Mouse (Mus musculus): Measurements from ENCODE around the gene Dram2. TPM values are rescaled to one million over a fixed set of nuclear protein-coding genes. Genes with fewer than 3 reads are reported as not detected.

Dram2 gene
- total RNA-seq (2014; rRNA removed) (32.5 and 50.0 TPM in 2 replicates), polyA plus RNA-seq (2015; fragmentation: Nextera tagmentation; extraction: Ambion mirVana) (70.3 and 78.4 TPM in 2 replicates)

GRCm38 (mm10) chr3:106547171-106547923 is at the start of gene Dram2, which contains the start of gene Cept1:
Dram2 (plus strand) TSS chr3:106547798.
Cept1 (minus strand) TSS chr3:106547802.
- WGBS = 2% methylated on average over 61 of the region's 63 CpGs
- ATAC-seq = peak; percentile 96

GRCm38 (mm10) chr3:106500510-106500909 is 47.1 kb upstream of the Dram2 start:
- H3K27me3 ChIP-seq (ENCODE audit: insufficient read depth, low read length) = no peaks in the 10 kb centered on the region
- no peak overlapping the region for H3K27ac ChIP-seq (ENCODE audit: low read depth, low read length)
- H3K36me3 ChIP-seq (ENCODE audit: insufficient read depth) = peaks cover 25% of the 10 kb centered on the region
- no peaks in the 10 kb centered on the region for H3K4me1 ChIP-seq (ENCODE audit: insufficient read depth)
- no peak for ATAC-seq
- no peak for TF ChIP-seq CTCF (IDR thresholded peaks at IDR 0.05; ENCODE audit: low read depth)
- no peaks in the 10 kb centered on the region for H3K9me3 ChIP-seq (ENCODE audit: low read length)
- no peak overlapping the region for H3K4me2 ChIP-seq (ENCODE audit: low read depth)
- no peak for DNase-seq
- no peak overlapping the region for H3K9ac ChIP-seq
- WGBS = 87% methylated on average over 2 of the region's 2 CpGs
- no peak overlapping the region for H3K4me3 ChIP-seq (ENCODE audit: low read depth, low read length)

More at GRCm38 (mm10) chr3:106547171-106547923, at the start of gene Dram2, which contains the start of gene Cept1:
- Histone ChIP-seq H3K27me3 (ENCODE audit: insufficient read depth, low read length) (no peaks in the 10 kb centered on the region), H3K9ac (peak within 1 kb of the TSS; percentile 83), H3K4me1 (ENCODE audit: insufficient read depth) (peaks cover 12% of the 10 kb centered on the region; the same call in 1 of the 2 replicates), H3K36me3 (ENCODE audit: insufficient read depth) (peaks cover 4% of the 10 kb centered on the region), H3K4me3 (ENCODE audit: low read depth, low read length) (peak within 1 kb of the TSS; percentile 82), H3K27ac (ENCODE audit: low read depth, low read length) (peak within 1 kb of the TSS; percentile 95), H3K4me2 (ENCODE audit: low read depth) (peak within 1 kb of the TSS; percentile 60), H3K9me3 (ENCODE audit: low read length) (no peaks in the 10 kb centered on the region)
- TF ChIP-seq CTCF (IDR thresholded peaks at IDR 0.05; ENCODE audit: low read depth) = no peak
- peak; percentile 96 for DNase-seq

GRCm38 (mm10) chr3:106502892-106503291 is 44.7 kb upstream of the Dram2 start:
- no peak for ATAC-seq
- WGBS = 95% methylated on average over 2 of the region's 2 CpGs

DNA sequence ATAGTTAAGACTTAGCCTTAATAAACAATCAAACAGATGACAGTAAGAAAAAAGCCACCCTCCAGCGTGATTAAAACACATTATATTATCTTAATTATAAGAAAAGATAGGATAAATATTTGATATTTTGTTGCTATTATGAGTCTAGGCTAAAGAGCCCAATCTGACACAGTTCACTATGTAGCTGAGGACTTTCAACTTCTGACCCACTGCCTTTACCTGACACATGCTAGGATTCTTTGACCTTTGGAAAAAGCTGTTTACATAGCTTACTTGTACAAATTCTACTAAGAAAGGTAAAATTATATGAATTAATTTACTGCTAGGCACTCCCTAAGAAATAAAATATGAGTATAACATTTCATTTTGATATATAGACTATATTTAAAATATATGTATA is 36.9 kb upstream of the Dram2 start:
- Histone ChIP-seq H3K4me2 (ENCODE audit: low read depth) (no peak overlapping the region), H3K9ac (no peak overlapping the region), H3K36me3 (ENCODE audit: insufficient read depth) (no peaks in the 10 kb centered on the region), H3K9me3 (ENCODE audit: low read length) (no peaks in the 10 kb centered on the region), H3K27me3 (ENCODE audit: insufficient read depth, low read length) (no peaks in the 10 kb centered on the region), H3K4me1 (ENCODE audit: insufficient read depth) (no peaks in the 10 kb centered on the region), H3K4me3 (ENCODE audit: low read depth, low read length) (no peak overlapping the region), H3K27ac (ENCODE audit: low read depth, low read length) (no peak overlapping the region)
- no peak for DNase-seq
- no peak for ATAC-seq
- 80% methylated on average over 1 of the region's 1 CpGs for WGBS
- no peak for TF ChIP-seq CTCF (IDR thresholded peaks at IDR 0.05; ENCODE audit: low read depth)

More at GRCm38 (mm10) chr3:106502892-106503291, 44.7 kb upstream of the Dram2 start:
- Histone ChIP-seq H3K4me2 (ENCODE audit: low read depth) (no peak overlapping the region), H3K9me3 (ENCODE audit: low read length) (no peaks in the 10 kb centered on the region), H3K27me3 (ENCODE audit: insufficient read depth, low read length) (no peaks in the 10 kb centered on the region), H3K4me1 (ENCODE audit: insufficient read depth) (no peaks in the 10 kb centered on the region), H3K36me3 (ENCODE audit: insufficient read depth) (peaks cover 25% of the 10 kb centered on the region), H3K9ac (no peak overlapping the region), H3K27ac (ENCODE audit: low read depth, low read length) (no peak overlapping the region), H3K4me3 (ENCODE audit: low read depth, low read length) (no peak overlapping the region)
- TF ChIP-seq CTCF (IDR thresholded peaks at IDR 0.05; ENCODE audit: low read depth) = no peak
- no peak for DNase-seq

- Histone ChIP-seq H3K4me1 (ENCODE audit: insufficient read depth) (no peaks in the 10 kb centered on the region), H3K4me2 (ENCODE audit: low read depth) (no peak overlapping the region), H3K4me3 (ENCODE audit: low read depth, low read length) (no peak overlapping the region), H3K27me3 (ENCODE audit: insufficient read depth, low read length) (no peaks in the 10 kb centered on the region), H3K9ac (no peak overlapping the region), H3K9me3 (ENCODE audit: low read length) (no peaks in the 10 kb centered on the region), H3K27ac (ENCODE audit: low read depth, low read length) (no peak overlapping the region), H3K36me3 (ENCODE audit: insufficient read depth) (no peaks in the 10 kb centered on the region)
- DNase-seq (no peak), ATAC-seq (no peak)
- 90% methylated on average over 6 of the region's 6 CpGs for whole genome bisulfite sequencing
- no peak for TF ChIP-seq CTCF (IDR thresholded peaks at IDR 0.05; ENCODE audit: low read depth)
Observed at GRCm38 (mm10) chr3:106515016-106515415, 32.6 kb upstream of the Dram2 start.

DNA sequence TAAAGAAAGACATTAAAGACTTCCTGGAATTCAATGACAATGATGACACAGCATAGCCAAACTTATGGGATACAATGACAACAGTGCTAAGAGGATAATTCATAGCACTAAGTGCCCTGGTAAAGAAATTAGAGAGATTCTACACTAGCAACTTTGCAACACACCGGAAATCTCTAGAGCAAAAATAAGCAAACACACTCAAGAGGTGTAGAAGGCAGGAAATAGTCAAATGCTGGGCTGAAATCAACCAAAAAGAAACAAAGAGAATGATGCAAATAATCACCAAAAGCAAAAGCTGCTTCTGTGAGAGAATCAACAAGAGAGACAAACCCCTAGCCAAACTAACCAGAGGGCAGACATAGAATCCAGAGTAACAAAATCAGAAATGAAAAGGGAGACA is 24.9 kb upstream of the Dram2 start:
- no peaks in the 10 kb centered on the region for H3K36me3 ChIP-seq (ENCODE audit: insufficient read depth)
- 100% methylated on average over 1 of the region's 1 CpGs for WGBS
- no peaks in the 10 kb centered on the region for H3K4me1 ChIP-seq (ENCODE audit: insufficient read depth)
- no peak overlapping the region for H3K4me2 ChIP-seq (ENCODE audit: low read depth)
- H3K27me3 ChIP-seq (ENCODE audit: insufficient read depth, low read length) = no peaks in the 10 kb centered on the region
- no peak overlapping the region for H3K9ac ChIP-seq
- ATAC-seq (no peak), DNase-seq (no peak)
- no peaks in the 10 kb centered on the region for H3K9me3 ChIP-seq (ENCODE audit: low read length)
- H3K27ac ChIP-seq (ENCODE audit: low read depth, low read length) = no peak overlapping the region
- H3K4me3 ChIP-seq (ENCODE audit: low read depth, low read length) = no peak overlapping the region
- no peak for TF ChIP-seq CTCF (IDR thresholded peaks at IDR 0.05; ENCODE audit: low read depth)

DNA sequence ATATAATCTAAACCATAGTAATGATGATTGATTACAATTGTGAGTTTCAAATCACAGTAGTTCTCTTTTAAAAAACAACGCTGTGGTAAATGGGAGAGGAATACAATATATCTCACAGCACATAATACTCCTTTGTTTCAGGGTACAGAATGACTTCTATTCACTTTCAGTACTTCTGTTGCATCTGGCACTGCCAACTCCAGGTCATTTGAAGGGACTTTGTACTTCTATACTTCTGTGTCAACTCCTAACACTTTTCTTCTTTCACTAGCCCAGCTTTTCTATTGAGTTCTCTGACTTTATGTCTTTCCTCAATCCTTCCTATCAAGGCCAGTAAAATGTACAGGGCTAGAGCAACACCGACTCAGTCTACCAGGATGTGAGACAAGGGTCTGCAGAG is 21.2 kb upstream of the Dram2 start:
- H3K27ac ChIP-seq (ENCODE audit: low read depth, low read length) = no peak overlapping the region
- no peak for ATAC-seq
- 89% methylated on average over 2 of the region's 2 CpGs for WGBS
- no peaks in the 10 kb centered on the region for H3K36me3 ChIP-seq (ENCODE audit: insufficient read depth)
- DNase-seq = no peak
- H3K9ac ChIP-seq = no peak overlapping the region
- H3K27me3 ChIP-seq (ENCODE audit: insufficient read depth, low read length) = no peaks in the 10 kb centered on the region
- no peak for TF ChIP-seq CTCF (IDR thresholded peaks at IDR 0.05; ENCODE audit: low read depth)
- no peaks in the 10 kb centered on the region for H3K4me1 ChIP-seq (ENCODE audit: insufficient read depth)
- H3K4me3 ChIP-seq (ENCODE audit: low read depth, low read length) = no peak overlapping the region
- no peak overlapping the region for H3K4me2 ChIP-seq (ENCODE audit: low read depth)
- no peaks in the 10 kb centered on the region for H3K9me3 ChIP-seq (ENCODE audit: low read length)

Measured in forebrain, postnatal 0 days (tissue).